Mouse (Mus musculus): ENCODE results near the gene Cacng8. TPM values are rescaled to one million over a fixed set of nuclear protein-coding genes. Genes with fewer than 3 reads are reported as not detected.

Gene Cacng8
- total and polyA plus RNA-seq, 3 experiments, result 5.6 to 9.2 TPM; not detected in 1

DNA sequence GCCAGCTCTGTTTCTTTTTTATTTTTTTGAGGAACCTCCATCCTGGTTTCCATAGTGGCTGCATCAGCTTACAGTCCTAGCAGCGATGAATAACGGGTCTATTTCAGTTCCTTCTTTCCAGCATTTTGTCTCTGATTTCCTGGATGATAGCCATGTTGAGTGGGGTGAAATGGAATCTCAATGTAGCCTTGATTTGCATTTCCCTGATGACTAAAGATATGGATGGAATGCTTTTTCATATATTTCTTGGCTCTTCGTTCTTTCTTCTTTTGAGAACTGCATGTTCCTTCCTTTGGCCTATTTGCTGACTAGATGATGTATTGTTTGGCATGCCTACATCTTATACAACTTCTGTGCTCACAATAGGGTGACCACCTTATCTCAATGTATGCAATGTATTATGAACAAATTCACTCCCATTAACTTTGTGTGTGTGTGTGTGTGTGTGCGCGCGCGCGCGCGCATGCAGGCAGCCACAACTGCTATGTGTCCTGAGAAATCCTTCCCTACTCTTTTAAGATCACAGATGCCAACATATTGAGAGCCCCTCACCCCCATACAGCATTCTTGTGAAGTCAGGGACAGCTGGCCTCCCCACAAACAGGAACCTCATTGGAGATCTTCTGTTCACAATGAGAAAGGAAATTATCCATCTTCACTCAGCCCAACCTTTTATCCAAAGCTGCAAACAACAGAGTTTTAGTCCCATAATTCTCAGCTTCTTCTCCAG lies 66.8 kb downstream of the Cacng8 start:
- DNase-seq (ENCODE audit: low read depth, low spot score), result no peak
- Histone ChIP-seq H3K9me3 (replicated peaks; ENCODE audit: insufficient read depth, low read length) (no peaks in the 10 kb centered on the region), H3K79me2 (ENCODE audit: control insufficient read depth, insufficient read depth, low read length, poor library complexity) (no peaks in the 10 kb centered on the region), H3K4me1 (ENCODE audit: control insufficient read depth in 1 of 2, insufficient read depth in 2 of 2, low read length in 2 of 2) (no peaks in the 10 kb centered on the region), H3K36me3 (ENCODE audit: control insufficient read depth in 1 of 2, insufficient read depth in 2 of 2, low read length in 2 of 2) (no peaks in the 10 kb centered on the region), H3K27me3 (ENCODE audit: control insufficient read depth in 1 of 2, insufficient read depth in 2 of 2, low read length in 2 of 2) (no peaks in the 10 kb centered on the region; a peak in 1 of 4 replicates), H3K27ac (ENCODE audit: control insufficient read depth, low read depth, low read length) (no peak overlapping the region), H3K9ac (ENCODE audit: control insufficient read depth, low read depth, low read length, poor library complexity, severe bottlenecking) (no peak overlapping the region), H3K4me3 (ENCODE audit: control insufficient read depth in 1 of 2, insufficient read depth in 1 of 2, low read depth in 2 of 2, low read length in 2 of 2) (no peak overlapping the region)
- TF ChIP-seq CTCF (IDR thresholded peaks at IDR 0.05 in 2 of 3, conservative IDR thresholded peaks at IDR 0.05 in 1 of 3; ENCODE audit: control insufficient read depth in 1 of 3, insufficient read depth in 1 of 3, low read depth in 2 of 3, low read length in 3 of 3, poor library complexity in 1 of 3, severe bottlenecking in 1 of 3) (no peak), MAFK (IDR thresholded peaks at IDR 0.05; ENCODE audit: borderline replicate concordance, low read depth, low read length) (no peak), ELF1 (IDR thresholded peaks at IDR 0.05; ENCODE audit: low read depth, low read length) (no peak), ZNF384 (IDR thresholded peaks at IDR 0.05; ENCODE audit: low read depth, low read length) (no peak), GABPA (IDR thresholded peaks at IDR 0.05; ENCODE audit: low read depth, low read length) (no peak), KAT2A (conservative IDR thresholded peaks at IDR 0.05; ENCODE audit: low read depth, low read length) (no peak), MXI1 (IDR thresholded peaks at IDR 0.05; ENCODE audit: low read depth, low read length) (no peak), ZC3H11A (IDR thresholded peaks at IDR 0.05; ENCODE audit: low read depth, low read length) (no peak), USF1 (IDR thresholded peaks at IDR 0.05; ENCODE audit: low read depth, low read length) (no peak), POLR2A (IDR thresholded peaks at IDR 0.05; ENCODE audit: control insufficient read depth in 1 of 2, insufficient read depth in 1 of 2, low read depth in 1 of 2, low read length in 2 of 2, poor library complexity in 1 of 2) (no peak), MYC (IDR thresholded peaks at IDR 0.05; ENCODE audit: low read depth, low read length) (no peak), EP300 (IDR thresholded peaks at IDR 0.05; ENCODE audit: low read depth in 1 of 2, low read length in 2 of 2) (no peak), SIN3A (IDR thresholded peaks at IDR 0.05; ENCODE audit: low read length) (no peak), NRF1 (IDR thresholded peaks at IDR 0.05; ENCODE audit: insufficient read depth, low read depth, low read length, poor library complexity, severe bottlenecking) (no peak), ETS1 (IDR thresholded peaks at IDR 0.05; ENCODE audit: low read depth, low read length) (no peak), TCF12 (IDR thresholded peaks at IDR 0.05; ENCODE audit: low read depth, low read length) (no peak), HCFC1 (IDR thresholded peaks at IDR 0.05; ENCODE audit: low read depth, low read length) (no peak), CHD2 (IDR thresholded peaks at IDR 0.05; ENCODE audit: low read length) (no peak), USF2 (IDR thresholded peaks at IDR 0.05; ENCODE audit: borderline replicate concordance in 1 of 2, insufficient read depth in 1 of 2, low read depth in 1 of 2, low read length in 2 of 2) (no peak), RCOR1 (IDR thresholded peaks at IDR 0.05; ENCODE audit: low read depth, low read length) (no peak)

DNA sequence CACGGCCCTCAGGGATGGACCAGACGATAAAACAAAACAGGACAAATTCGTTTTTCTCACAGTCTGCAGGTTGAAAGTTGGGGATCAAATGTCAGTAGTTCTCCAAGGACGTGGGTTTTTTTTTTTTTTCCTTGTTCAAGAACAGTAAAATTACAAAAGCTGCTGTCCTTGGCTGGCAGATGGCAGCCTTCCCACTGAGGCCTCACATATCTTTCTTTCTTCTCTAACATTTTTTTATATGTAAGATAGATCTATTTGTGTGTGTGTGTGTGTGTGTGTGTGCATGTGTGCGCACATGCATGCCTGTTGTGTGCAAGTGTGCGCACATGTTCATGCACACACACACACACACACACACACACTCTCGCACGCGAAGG lies 67.3 kb downstream of the Cacng8 start:
- DNase-seq (ENCODE audit: low read depth, low spot score), result no peak
- Histone ChIP-seq H3K4me1 (ENCODE audit: control insufficient read depth in 1 of 2, insufficient read depth in 2 of 2, low read length in 2 of 2) (no peaks in the 10 kb centered on the region), H3K4me3 (ENCODE audit: control insufficient read depth in 1 of 2, insufficient read depth in 1 of 2, low read depth in 2 of 2, low read length in 2 of 2) (no peak overlapping the region), H3K9me3 (replicated peaks; ENCODE audit: insufficient read depth, low read length) (no peaks in the 10 kb centered on the region), H3K9ac (ENCODE audit: control insufficient read depth, low read depth, low read length, poor library complexity, severe bottlenecking) (no peak overlapping the region), H3K27ac (ENCODE audit: control insufficient read depth, low read depth, low read length) (no peak overlapping the region), H3K36me3 (ENCODE audit: control insufficient read depth in 1 of 2, insufficient read depth in 2 of 2, low read length in 2 of 2) (no peaks in the 10 kb centered on the region), H3K79me2 (ENCODE audit: control insufficient read depth, insufficient read depth, low read length, poor library complexity) (no peaks in the 10 kb centered on the region), H3K27me3 (ENCODE audit: control insufficient read depth in 1 of 2, insufficient read depth in 2 of 2, low read length in 2 of 2) (no peaks in the 10 kb centered on the region; a peak in 1 of 4 replicates)
- no peak for TF ChIP-seq MYC (IDR thresholded peaks at IDR 0.05; ENCODE audit: low read depth, low read length)
- TF ChIP-seq USF1 (IDR thresholded peaks at IDR 0.05; ENCODE audit: low read depth, low read length), result no peak
- TF ChIP-seq ELF1 (IDR thresholded peaks at IDR 0.05; ENCODE audit: low read depth, low read length), result no peak

Measured in MEL (cell line).